Mouse (Mus musculus) G1E-ER4 (cell line): ENCODE measurements at regions not wholly inside any gene's neighbourhood (a gene's known extent, or its start where the extent isn't known, plus 50 kb on each side); places are given as distances from the start of the nearest gene placed in this dataset.

Experiments
- GATA1 ChIP-seq: IDR thresholded peaks from one replicate; pipeline ENCODE4 v1.8.0; 2012; ENCODE audit warnings: low read length, inconsistent platforms

DNA sequence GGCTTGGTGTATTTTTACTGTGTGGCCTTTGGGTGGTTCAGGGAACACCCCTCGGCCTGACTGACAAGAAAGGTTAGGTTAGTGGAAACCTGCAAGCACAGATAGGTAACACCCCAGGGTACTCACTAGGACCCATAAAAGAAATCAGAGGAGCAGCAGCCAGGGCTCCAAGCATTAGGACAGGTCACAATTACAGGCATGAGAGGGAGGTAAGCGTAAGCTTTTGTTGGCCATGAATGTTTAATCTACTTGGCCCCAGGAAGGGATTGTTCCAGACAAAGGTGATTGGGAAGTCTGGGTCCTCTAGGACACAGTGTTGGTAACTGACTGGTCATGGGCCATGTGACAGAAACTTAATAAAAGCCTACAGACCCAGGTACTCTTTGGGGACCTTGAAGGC, 235.5 kb downstream of the Opa1 start:
- TF ChIP-seq GATA1, result no peak

DNA sequence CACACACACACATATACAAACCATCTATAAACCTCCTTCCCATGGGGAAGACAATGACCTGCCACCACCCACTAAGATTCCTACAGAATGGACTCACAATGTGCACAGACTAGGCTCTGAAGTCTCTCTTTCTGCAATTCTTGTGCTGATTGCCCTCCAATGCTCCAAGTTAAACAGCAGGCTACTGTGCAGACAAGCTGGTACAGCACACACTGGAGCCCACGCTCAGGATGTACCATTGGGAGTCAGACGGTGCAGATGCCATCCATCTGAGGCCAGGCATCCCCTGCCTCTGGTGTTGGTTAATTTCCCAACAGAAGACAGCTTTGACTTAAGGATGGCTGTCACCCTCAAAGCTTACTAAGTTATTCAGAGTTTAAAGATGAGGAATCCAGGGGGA, 236.1 kb downstream of the Opa1 start:
- no peak for TF ChIP-seq GATA1

DNA sequence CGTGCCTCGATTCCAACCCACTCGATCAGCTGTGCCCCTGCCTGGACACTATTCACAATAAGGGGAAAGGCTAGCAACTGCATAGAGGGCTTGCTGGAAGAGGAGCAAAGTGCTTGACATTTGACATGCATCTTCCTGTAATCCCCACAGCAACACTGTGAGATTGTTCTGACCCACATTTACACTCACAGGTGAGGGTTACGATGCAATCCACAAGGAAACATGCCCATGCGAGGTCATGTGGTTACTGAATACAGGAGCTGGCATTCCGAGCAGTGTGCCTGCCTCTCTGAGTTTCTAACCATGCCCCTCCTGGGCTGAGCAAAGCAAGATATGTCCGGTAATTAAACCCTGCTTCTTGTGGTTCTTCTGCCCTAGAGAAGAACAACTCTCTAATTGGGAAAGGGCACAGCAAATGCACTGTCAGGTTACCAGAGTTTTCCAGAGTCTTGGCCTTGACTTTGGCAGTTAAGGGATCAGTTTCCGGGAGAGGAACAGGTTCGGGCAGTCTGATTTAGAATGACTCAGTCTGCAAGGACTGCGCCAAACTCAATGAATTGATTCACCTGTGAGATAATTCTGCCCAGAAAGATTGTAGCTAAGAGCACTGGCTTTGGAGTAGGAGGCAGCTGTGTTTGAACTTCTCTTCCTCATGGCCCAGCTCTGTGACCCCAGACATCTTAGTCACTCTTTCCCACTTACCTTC, 236.7 kb downstream of the Opa1 start:
- TF ChIP-seq GATA1, result no peak

DNA sequence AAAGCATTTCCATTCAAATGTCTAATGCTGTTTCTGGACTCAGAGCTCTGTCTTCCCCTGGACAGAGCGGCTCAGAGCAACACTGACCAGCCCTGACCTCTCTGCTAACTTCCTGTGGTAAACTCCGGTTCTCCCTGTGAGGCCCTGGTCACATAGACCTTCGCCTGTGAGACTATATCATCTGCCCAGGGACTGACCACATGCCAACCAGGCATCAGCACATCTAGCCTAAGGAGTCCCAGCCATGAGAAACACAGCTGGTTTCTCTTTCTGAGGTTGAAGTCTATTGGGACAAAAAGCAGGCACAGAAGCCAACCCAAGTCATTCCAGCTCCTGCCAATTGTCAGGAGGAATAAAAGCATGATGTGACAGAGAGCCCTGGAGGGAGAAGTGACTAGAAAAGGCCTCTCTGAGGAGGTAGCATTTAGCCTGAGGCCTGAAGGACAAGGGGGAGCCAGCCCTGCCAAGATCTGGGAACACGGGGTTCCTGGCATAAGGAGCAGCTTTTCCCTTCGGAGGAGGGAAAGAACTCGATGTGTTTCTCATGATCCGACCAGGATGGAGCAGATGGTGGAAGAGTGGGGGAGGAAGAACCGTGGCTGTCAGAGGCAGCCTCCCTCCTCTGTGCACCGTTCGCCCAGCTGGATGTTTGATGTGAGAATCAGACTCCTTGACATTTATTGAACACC, 237.7 kb downstream of the Opa1 start:
- TF ChIP-seq GATA1, result no peak

DNA sequence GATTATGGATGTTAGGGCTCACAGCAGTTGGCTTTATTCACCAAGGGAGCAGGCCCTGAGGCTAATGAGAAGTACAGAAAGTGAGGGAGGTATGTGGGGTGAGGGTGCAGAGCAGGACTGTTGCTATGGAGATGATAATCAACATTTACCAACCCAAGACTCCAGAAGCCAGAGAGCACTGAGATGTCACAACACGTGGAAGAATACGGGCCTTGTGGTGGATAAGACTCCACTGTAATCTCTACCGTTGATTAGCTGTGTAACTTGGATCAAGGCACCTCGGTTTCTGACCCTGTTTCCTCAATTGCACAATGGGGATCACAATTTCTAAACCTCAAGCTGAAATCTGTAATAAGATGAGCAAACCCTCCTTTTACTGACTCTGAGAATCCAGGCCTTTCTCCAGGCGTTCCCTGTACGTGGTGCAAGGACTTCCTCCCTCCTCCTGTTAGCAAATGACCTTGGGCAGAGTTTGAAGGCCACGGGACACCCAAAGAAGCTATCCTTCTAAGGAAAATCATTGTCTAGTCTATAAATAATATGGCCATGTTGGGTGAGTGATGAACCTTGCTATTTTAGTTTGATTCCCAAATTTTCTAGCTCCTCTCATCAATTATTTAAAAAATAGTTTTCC, 239.8 kb downstream of the Opa1 start:
- no peak for TF ChIP-seq GATA1

DNA sequence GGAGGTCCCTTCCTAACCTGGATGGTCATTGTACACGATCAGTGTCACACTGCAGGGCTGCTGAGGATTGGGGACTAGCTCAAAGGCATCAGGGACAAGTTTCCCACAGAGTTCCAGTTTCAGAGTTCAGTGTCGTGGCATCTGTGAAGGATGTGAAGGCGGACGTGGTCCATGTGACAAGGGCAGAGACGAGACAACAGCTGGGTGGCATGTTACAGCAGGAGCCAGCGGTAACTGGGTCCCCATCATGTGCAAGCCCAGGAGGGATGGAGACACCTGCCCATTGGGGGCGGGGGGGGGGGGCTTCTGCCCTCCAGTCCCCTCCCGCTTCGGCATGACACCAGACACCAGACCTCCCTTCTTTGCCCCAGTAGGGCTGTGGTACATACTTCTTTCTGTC, 241.6 kb downstream of the Opa1 start:
- TF ChIP-seq GATA1, result no peak

DNA sequence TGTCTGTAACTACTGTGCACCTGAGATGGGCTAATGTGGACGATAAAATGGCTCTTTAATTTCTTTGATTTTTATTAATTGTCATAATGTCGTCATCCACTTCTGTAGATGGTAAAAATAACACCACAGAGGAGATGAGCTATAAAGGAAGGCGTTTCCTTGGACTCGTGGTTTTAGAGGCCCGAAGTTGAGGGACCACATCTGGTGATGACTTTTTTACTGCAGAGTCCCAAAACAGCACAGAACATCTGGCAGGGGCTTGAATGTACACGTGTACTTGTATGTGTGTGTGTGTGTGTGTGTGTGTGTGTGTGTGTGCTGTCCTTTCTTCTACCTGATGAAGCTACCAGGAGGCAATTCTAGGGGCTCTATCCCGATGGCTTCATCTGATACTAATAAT, 242.1 kb upstream of the Hes1 start:
- no peak for TF ChIP-seq GATA1

DNA sequence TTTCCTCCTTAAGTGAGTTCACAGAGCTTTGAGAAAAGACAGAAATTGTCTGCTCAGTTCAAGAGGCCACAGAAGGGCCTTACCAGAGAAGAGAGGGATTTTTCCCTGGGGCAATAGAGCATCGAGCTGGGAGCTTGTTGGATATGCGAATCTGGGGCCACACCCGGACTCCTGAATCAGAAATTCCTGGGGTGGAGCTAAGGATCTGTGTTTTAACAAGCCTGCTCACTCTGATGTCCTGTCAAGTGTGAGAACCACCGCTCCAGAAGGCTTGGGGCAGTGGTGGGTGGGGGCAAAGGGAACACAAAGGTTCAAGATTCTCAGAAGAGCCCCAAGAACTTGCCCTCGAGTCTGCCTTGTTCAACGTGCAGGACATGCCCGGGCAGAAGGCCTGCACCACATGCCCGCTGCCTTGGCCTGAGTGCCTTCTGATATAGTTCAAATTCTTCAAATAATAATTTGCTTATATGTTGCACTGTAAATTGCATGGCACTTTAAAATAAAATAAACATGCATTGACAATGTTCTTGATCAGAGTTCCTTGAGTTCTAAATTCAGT, 241.3 kb upstream of the Hes1 start:
- TF ChIP-seq GATA1, result no peak

DNA sequence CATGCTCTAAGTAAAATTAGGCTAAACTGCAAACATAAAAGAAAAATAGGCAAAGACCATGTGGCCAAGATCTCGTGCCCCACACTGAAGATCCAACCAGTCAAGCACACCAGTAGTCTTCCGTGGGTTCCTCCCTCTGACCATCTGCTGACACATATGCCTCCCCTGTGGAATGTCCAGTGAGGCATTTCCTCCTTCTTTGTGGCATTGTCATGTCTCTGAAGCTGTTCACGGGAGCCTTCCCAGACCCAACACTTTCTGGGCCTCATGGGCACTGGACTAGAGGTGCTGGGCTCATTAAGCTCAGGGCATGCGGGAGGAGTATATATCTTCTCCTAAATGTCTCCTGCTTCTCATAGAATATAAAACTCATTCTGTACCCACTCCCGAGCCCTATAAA, 237.3 kb upstream of the Hes1 start:
- TF ChIP-seq GATA1, result no peak

DNA sequence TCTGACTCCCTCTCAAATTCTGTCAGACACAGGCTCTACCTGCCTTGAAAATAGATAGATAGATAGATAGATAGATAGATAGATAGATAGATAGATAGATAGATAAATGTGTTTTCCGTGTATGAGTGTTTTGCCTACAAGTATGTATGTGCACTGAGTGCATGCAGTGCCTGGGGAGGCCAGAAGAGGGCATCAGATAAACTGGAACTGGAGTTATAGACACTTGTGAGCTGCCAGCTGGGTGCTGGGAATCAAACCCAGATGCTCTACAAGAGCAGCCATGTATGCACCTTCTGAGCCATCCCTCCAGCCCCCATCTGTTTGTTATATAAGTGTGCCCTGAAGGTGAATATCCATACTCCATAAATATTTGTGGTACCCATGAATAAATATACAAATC, 236.4 kb upstream of the Hes1 start:
- TF ChIP-seq GATA1, result no peak

DNA sequence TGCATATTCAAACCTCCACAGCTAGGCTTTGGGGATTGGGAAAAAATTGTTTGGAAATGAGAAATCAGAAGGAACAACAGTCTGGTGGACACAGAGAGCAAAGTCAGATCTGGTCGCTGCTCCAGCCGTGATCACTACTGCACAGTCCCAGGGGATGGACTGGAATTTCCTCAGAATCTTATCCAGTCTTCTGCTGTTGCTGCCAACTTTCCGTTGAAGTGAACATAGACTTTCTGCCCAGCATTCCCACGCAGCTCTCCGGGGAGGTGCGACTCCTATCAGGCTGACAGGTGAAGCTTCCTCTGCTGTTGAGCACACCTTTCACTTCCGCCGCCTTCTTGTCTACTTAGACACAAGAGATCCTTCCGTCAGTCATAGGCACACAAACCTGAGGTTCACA, 234.7 kb upstream of the Hes1 start:
- no peak for TF ChIP-seq GATA1

DNA sequence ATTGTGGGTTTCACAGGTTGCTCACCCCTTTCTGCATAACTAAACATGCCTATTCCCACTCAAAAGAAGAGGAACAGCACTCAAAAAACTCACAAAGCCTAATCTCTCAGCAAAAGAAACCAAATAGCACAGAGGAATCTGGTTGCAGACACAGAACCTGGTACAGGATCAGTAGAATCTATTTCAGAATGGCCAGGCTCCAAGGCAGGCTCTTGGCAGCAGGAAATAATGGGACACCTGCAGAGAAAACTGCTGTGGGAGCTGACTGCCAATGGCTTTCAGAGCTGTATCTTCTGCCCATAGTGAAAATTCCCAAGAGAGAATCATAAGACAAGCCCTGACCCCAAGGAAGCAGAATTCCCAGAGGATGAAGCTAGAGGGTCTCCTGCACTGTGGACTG, 234.1 kb upstream of the Hes1 start:
- TF ChIP-seq GATA1, result no peak

DNA sequence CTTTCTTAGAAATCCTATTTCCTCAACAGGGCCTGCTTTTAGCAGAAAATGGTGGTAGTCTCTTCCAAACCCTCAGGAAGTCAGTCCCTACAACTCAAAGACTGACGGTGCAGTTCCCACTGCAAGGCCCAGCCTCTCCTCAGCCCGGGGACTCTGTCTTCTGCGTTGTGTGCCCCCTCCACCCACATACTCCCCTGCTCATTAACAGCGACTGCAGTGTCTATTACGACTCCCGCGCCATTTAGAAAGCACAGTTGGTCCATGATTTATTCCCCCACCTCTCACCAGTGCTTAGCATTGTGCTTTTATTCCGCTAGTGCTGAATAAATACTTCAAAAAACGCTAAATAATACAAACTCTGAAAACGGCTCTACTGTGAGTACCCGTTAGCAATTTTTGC, 230.9 kb upstream of the Hes1 start:
- TF ChIP-seq GATA1, result no peak

DNA sequence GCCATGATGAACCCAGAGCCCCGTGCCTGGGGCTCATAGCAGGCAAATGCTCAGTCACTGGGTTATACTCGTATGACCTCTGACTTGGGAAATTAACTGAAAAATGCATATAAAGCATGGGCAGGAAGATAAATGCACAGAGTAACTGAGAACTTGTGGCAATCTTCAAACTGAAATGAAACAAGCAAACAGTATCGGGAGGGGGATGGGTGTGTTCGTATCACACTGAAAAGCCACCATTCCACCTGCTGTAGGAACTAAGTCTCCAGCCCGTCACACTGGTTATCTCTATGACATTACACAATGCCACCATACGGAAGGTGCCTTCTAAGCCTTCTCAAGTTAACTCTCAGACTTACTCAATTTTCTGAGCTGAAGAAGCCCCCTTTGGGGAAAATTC, 230.3 kb upstream of the Hes1 start:
- no peak for TF ChIP-seq GATA1

DNA sequence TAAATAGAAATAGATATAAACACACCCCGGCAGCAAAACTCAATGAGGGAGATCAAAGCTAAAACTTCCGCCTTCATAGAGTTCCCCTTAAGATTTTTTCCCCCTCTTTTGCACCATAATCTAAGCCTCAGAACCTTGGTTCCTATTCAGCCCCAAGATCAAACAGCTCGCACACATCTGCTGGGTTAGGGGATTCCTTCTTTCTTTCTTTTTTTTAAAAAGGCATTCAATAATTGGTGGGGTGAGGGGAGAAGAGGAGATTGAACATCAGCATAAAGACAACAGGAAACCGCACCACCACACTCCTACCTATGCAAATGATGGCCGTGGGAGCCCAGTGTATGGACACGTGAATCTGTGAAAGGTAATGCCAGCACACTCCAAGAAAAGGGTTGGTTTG, 229.5 kb upstream of the Hes1 start:
- TF ChIP-seq GATA1, result no peak

DNA sequence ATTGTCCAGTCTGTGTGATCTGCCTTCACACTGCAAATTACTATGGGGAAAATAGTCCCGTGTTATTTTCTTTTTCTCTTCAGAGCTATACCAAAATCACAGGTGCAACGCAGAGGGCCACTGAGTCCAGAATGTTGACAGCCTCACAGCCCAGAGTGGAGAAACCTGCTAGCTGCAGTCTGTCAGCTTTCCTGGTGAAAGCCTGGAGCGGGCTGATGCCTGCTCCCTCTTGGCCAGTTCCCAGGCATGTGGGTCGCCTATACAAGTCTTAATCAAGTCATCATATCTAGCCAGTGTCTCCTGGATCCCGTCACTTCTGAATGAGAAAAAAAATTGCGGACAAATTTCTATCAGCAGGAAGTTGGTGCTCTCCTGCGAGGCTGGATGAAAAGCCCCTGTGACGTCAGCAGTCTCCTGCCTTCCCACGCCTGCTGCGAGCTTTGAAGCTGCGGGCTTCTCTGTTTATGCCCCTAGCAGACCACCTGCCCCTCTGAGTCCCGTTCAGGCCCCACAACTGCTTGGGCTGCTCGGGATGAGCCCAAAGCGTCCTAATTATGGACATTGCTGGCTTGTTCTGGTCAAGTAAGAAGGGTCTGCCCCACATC, 227.1 kb upstream of the Hes1 start:
- TF ChIP-seq GATA1, result no peak

DNA sequence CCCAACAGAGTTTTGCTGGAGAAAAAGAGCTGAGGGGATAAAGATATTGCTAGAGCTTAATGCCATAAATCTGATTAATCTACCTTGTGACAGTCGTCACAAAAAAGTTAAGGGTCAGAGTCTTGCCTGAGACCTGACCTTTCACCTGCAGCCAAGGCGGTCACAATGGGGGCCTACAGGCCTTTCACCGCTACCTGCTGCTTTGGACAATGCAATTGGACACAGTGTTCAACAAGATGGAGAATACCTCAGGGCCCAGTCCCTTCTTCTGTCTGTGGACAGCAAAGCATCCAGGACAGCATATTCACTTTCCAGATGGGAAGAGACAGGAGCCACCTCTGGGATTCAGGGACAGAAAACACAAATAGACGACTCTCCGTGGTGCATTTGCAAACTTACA, 226.3 kb upstream of the Hes1 start:
- no peak for TF ChIP-seq GATA1
